Mouse (Mus musculus) liver, embryonic 15.5 days (tissue): ENCODE results near the gene Ipo13. TPM values are rescaled to one million over a fixed set of nuclear protein-coding genes. Genes with fewer than 3 reads are reported as not detected.
A peak's percentile ranks its signal among the peaks of the same experiment; 100 is the strongest.

Source experiments
- ATAC-seq: fragments of 200-750 bp; cut with Nextera tagmentation; 2 replicates; pipeline ENCODE4 v1.8.0; 2017; ENCODE audit warnings: moderate number of reproducible peaks, mild to moderate bottlenecking, moderate library complexity; ENCODE audit not compliant: insufficient read depth
- H3K27ac ChIP-seq: fragments of 300-500 bp; sonication (generic); replicated peaks from 2 replicates; pipeline ENCODE4 v1.5.1; 2015; ENCODE audit warnings: mild to moderate bottlenecking, inconsistent platforms
- H3K27me3 ChIP-seq: fragments of 300-500 bp; sonication (generic); 2 replicates; pipeline ENCODE4 v1.6.1; 2015; ENCODE audit warnings: mild to moderate bottlenecking, inconsistent platforms
- H3K36me3 ChIP-seq: fragments of 300-500 bp; sonication (generic); replicated peaks from 2 replicates; pipeline ENCODE4 v1.6.1; 2015; ENCODE audit warnings: moderate library complexity, mild to moderate bottlenecking, inconsistent platforms
- H3K4me1 ChIP-seq: fragments of 300-500 bp; sonication (generic); replicated peaks from 2 replicates; pipeline ENCODE4 v1.6.1; 2015; ENCODE audit warnings: inconsistent platforms
- H3K4me2 ChIP-seq: fragments of 300-500 bp; sonication (generic); 2 replicates; pipeline ENCODE4 v1.6.1; 2015; ENCODE audit warnings: moderate library complexity, mild to moderate bottlenecking, inconsistent platforms
- H3K4me3 ChIP-seq: fragments of 300-500 bp; sonication (generic); replicated peaks from 2 replicates; pipeline ENCODE4 v1.5.1; 2015; ENCODE audit warnings: mild to moderate bottlenecking, inconsistent platforms
- H3K9ac ChIP-seq: fragments of 300-500 bp; sonication (generic); 2 replicates; pipeline ENCODE4 v1.6.1; 2015; ENCODE audit warnings: moderate library complexity, mild to moderate bottlenecking, inconsistent platforms
- H3K9me3 ChIP-seq: fragments of 300-500 bp; sonication (generic); replicated peaks from 2 replicates; pipeline ENCODE4 v1.6.1; 2016; ENCODE audit warnings: inconsistent platforms
- WGBS: fragments of 180-500 bp; shearing (Covaris S2); methylation state at CpG from one replicate; pipeline ENCODE4 v1.1.7; 2015; ENCODE audit warnings: mixed read lengths; ENCODE audit not compliant: insufficient replicate concordance; 5-methylcytosine and 5-hydroxymethylcytosine counted together
- polyA plus RNA-seq: library from polyadenylated mRNA; unstranded; fragments of >200 nt; fragmentation: Nextera tagmentation; extraction: Ambion mirVana; gene quantifications from 2 replicates; pipeline ENCODE4 v1.2.1, GENCODE M21; 2015

The Ipo13 gene
- 19.4 and 21.4 TPM in 2 replicates for polyA plus RNA-seq

- H3K4me1 ChIP-seq: peaks cover 69% of the 10 kb centered on the region
- H3K9me3 ChIP-seq: no peaks in the 10 kb centered on the region
- H3K4me3 ChIP-seq: peak within 1 kb of the TSS; percentile 76
- peak within 1 kb of the TSS; percentile 87 for H3K27ac ChIP-seq
- no peaks in the 10 kb centered on the region for H3K27me3 ChIP-seq
- WGBS: under 1% methylated on average over 61 of the region's 61 CpGs
- ATAC-seq: peak; percentile 95
- H3K9ac ChIP-seq: peak within 1 kb of the TSS; percentile 79
- peak within 1 kb of the TSS; percentile 94 for H3K4me2 ChIP-seq
- peaks cover 22% of the 10 kb centered on the region for H3K36me3 ChIP-seq
These were observed at the start of gene Ipo13 for GRCm38 (mm10) chr4:117914591-117915442. Ipo13 (minus strand) TSS chr4:117914999.

GRCm38 (mm10) chr4:117957492-117957891 lies 42.7 kb upstream of the Ipo13 start:
- Histone ChIP-seq H3K4me1 (no peaks in the 10 kb centered on the region), H3K9ac (no peak overlapping the region), H3K4me2 (no peak overlapping the region), H3K4me3 (no peak overlapping the region), H3K36me3 (peaks cover 9% of the 10 kb centered on the region), H3K27me3 (no peaks in the 10 kb centered on the region), H3K27ac (no peak overlapping the region), H3K9me3 (no peaks in the 10 kb centered on the region)
- no peak for ATAC-seq
- whole genome bisulfite sequencing: 60% methylated on average over 4 of the region's 4 CpGs

- H3K27me3 ChIP-seq: no peaks in the 10 kb centered on the region
- no peak overlapping the region for H3K4me3 ChIP-seq
- H3K4me1 ChIP-seq: no peaks in the 10 kb centered on the region
- H3K36me3 ChIP-seq: peaks cover 4% of the 10 kb centered on the region; the same call in 1 of the 2 replicates
- H3K27ac ChIP-seq: no peak overlapping the region
- ATAC-seq: no peak
- no peak overlapping the region for H3K4me2 ChIP-seq
- 66% methylated on average over 7 of the region's 7 CpGs for WGBS
- no peaks in the 10 kb centered on the region for H3K9me3 ChIP-seq
- H3K9ac ChIP-seq: no peak overlapping the region
These were observed 32.7 kb upstream of the Ipo13 start for GRCm38 (mm10) chr4:117947493-117947892.

GRCm38 (mm10) chr4:117946639-117947305 lies 32.0 kb upstream of the Ipo13 start:
- H3K4me1 ChIP-seq: no peaks in the 10 kb centered on the region
- H3K9me3 ChIP-seq: no peaks in the 10 kb centered on the region
- H3K9ac ChIP-seq: no peak overlapping the region
- H3K36me3 ChIP-seq: no peaks in the 10 kb centered on the region
- ATAC-seq: no peak
- no peak overlapping the region for H3K27ac ChIP-seq
- no peak overlapping the region for H3K4me2 ChIP-seq
- H3K4me3 ChIP-seq: no peak overlapping the region
- 77% methylated on average over 11 of the region's 11 CpGs for WGBS
- H3K27me3 ChIP-seq: no peaks in the 10 kb centered on the region

GRCm38 (mm10) chr4:117943317-117943716 lies 28.5 kb upstream of the Ipo13 start:
- no peak overlapping the region for H3K27ac ChIP-seq
- H3K27me3 ChIP-seq: no peaks in the 10 kb centered on the region
- 53% methylated on average over 5 of the region's 5 CpGs for WGBS
- no peaks in the 10 kb centered on the region for H3K4me1 ChIP-seq
- ATAC-seq: no peak
- no peak overlapping the region for H3K4me3 ChIP-seq
- H3K9me3 ChIP-seq: no peaks in the 10 kb centered on the region
- no peak overlapping the region for H3K9ac ChIP-seq
- no peak overlapping the region for H3K4me2 ChIP-seq
- H3K36me3 ChIP-seq: no peaks in the 10 kb centered on the region

- Histone ChIP-seq H3K9ac (no peak overlapping the region), H3K27me3 (0 out of 2 replicates have a peak, but pooled peaks cover 3% of the 10 kb centered on the region), H3K27ac (no peak overlapping the region), H3K36me3 (no peaks in the 10 kb centered on the region), H3K4me2 (no peak overlapping the region), H3K4me3 (no peak overlapping the region), H3K4me1 (no peaks in the 10 kb centered on the region), H3K9me3 (no peaks in the 10 kb centered on the region)
- 83% methylated on average over 5 of the region's 5 CpGs for WGBS
- ATAC-seq: no peak
These were observed 22.2 kb upstream of the Ipo13 start for GRCm38 (mm10) chr4:117936964-117937363.

GRCm38 (mm10) chr4:117934081-117934480 lies 19.3 kb upstream of the Ipo13 start:
- H3K9ac ChIP-seq: no peak overlapping the region
- peaks cover 29% of the 10 kb centered on the region for H3K27me3 ChIP-seq

GRCm38 (mm10) chr4:117933248-117933647 lies 18.4 kb upstream of the Ipo13 start:
- Histone ChIP-seq H3K27ac (no peak overlapping the region), H3K36me3 (no peaks in the 10 kb centered on the region), H3K9ac (no peak overlapping the region), H3K4me3 (no peak overlapping the region), H3K4me2 (no peak overlapping the region), H3K27me3 (peaks cover 37% of the 10 kb centered on the region), H3K9me3 (no peaks in the 10 kb centered on the region), H3K4me1 (peaks cover 20% of the 10 kb centered on the region)
- no peak for ATAC-seq
- WGBS: 73% methylated on average over 5 of the region's 5 CpGs

More at GRCm38 (mm10) chr4:117934081-117934480, 19.3 kb upstream of the Ipo13 start:
- Histone ChIP-seq H3K9me3 (no peaks in the 10 kb centered on the region), H3K4me3 (no peak overlapping the region), H3K4me1 (peaks cover 12% of the 10 kb centered on the region), H3K4me2 (no peak overlapping the region), H3K36me3 (no peaks in the 10 kb centered on the region), H3K27ac (no peak overlapping the region)
- no peak for ATAC-seq
- WGBS: 69% methylated on average over 4 of the region's 4 CpGs

- Histone ChIP-seq H3K4me3 (peak within 1 kb of the TSS; percentile 58), H3K27me3 (peaks cover 75% of the 10 kb centered on the region)
These were observed 14.6 kb upstream of the Ipo13 start, which contains the start of gene Artn for GRCm38 (mm10) chr4:117929391-117929881. Artn (minus strand) TSS chr4:117929763.

GRCm38 (mm10) chr4:117928699-117929241 lies 14.0 kb upstream of the Ipo13 start:
- Histone ChIP-seq H3K9ac (peak overlapping the region; percentile 65), H3K4me3 (peak overlapping the region; percentile 58), H3K4me2 (peak overlapping the region; percentile 75), H3K36me3 (no peaks in the 10 kb centered on the region), H3K4me1 (peaks cover 43% of the 10 kb centered on the region), H3K27me3 (peaks cover 82% of the 10 kb centered on the region), H3K9me3 (no peaks in the 10 kb centered on the region), H3K27ac (peak overlapping the region; percentile 88)
- peak; percentile 93 for ATAC-seq
- WGBS: 2% methylated on average over 13 of the region's 13 CpGs

More at GRCm38 (mm10) chr4:117929391-117929881, 14.6 kb upstream of the Ipo13 start, which contains the start of gene Artn:
- Histone ChIP-seq H3K27ac (peak within 1 kb of the TSS; percentile 88), H3K4me1 (peaks cover 41% of the 10 kb centered on the region), H3K4me2 (peak within 1 kb of the TSS; percentile 75), H3K9ac (peak within 1 kb of the TSS; percentile 65), H3K36me3 (no peaks in the 10 kb centered on the region), H3K9me3 (no peaks in the 10 kb centered on the region)
- ATAC-seq: peak; percentile 6; the same call in 1 of the 2 replicates
- 1% methylated on average over 33 of the region's 33 CpGs for WGBS

- H3K27me3 ChIP-seq: peaks cover 87% of the 10 kb centered on the region
- no peaks in the 10 kb centered on the region for H3K9me3 ChIP-seq
- 14% methylated on average over 6 of the region's 6 CpGs for WGBS
- H3K27ac ChIP-seq: peak overlapping the region; percentile 88
- ATAC-seq: peak; percentile 54
- peak overlapping the region; percentile 28 for H3K9ac ChIP-seq
- H3K36me3 ChIP-seq: no peaks in the 10 kb centered on the region
- H3K4me2 ChIP-seq: peak overlapping the region; percentile 75
- H3K4me3 ChIP-seq: peak overlapping the region; percentile 58
- peaks cover 43% of the 10 kb centered on the region for H3K4me1 ChIP-seq
These were observed 13.4 kb upstream of the Ipo13 start for GRCm38 (mm10) chr4:117928234-117928633.
